Mouse (Mus musculus): ENCODE results near the gene 4930453N24Rik.

- TF ChIP-seq USF1 (IDR thresholded peaks at IDR 0.05; ENCODE audit: low read depth) (no peak), CTCF (IDR thresholded peaks at IDR 0.05; ENCODE audit: control insufficient read depth, insufficient read depth, insufficient read length) (no peak), MYOD1 (IDR thresholded peaks at IDR 0.05; ENCODE audit: control insufficient read depth, insufficient read length, low read depth) (no peak), MYOG (IDR thresholded peaks at IDR 0.05; ENCODE audit: control insufficient read depth, extremely low read depth, insufficient read length) (no peak), MAX (IDR thresholded peaks at IDR 0.05) (no peak), FOSL1 (IDR thresholded peaks at IDR 0.05; ENCODE audit: insufficient read depth, low read length, poor library complexity, severe bottlenecking) (no peak), CEBPB (IDR thresholded peaks at IDR 0.05; ENCODE audit: low read depth) (no peak)
Observed at GRCm38 (mm10) chr16:64789706-64790105, 18.7 kb upstream of the 4930453N24Rik start.
